Mouse (Mus musculus): Measurements from ENCODE around the gene Prkra.

GRCm38 (mm10) chr2:76675451-76675850 lies 27.6 kb upstream of the Prkra start:
- TF ChIP-seq POLR2A (IDR thresholded peaks at IDR 0.05; ENCODE audit: low read depth, low read length) (no peak), ZC3H11A (IDR thresholded peaks at IDR 0.05; ENCODE audit: low read depth, low read length) (no peak), RAD21 (IDR thresholded peaks at IDR 0.05; ENCODE audit: low read depth, low read length) (no peak), CTCF (conservative IDR thresholded peaks at IDR 0.05 in 1 of 2, IDR thresholded peaks at IDR 0.05 in 1 of 2; ENCODE audit: low read depth in 2 of 2, low read length in 2 of 2) (no peak), TBP (conservative IDR thresholded peaks at IDR 0.05; ENCODE audit: low read depth, low read length) (no peak), USF1 (IDR thresholded peaks at IDR 0.05; ENCODE audit: low read depth, low read length) (no peak), SIN3A (IDR thresholded peaks at IDR 0.05; ENCODE audit: low read length) (no peak), GABPA (IDR thresholded peaks at IDR 0.05; ENCODE audit: insufficient replicate concordance, low read depth, low read length) (no peak), EP300 (IDR thresholded peaks at IDR 0.05; ENCODE audit: low read length) (no peak), POLR2AphosphoS2 (IDR thresholded peaks at IDR 0.05; ENCODE audit: low read depth, low read length) (no peak), MAX (IDR thresholded peaks at IDR 0.05; ENCODE audit: low read length) (no peak), CHD1 (IDR thresholded peaks at IDR 0.05; ENCODE audit: low read depth, low read length) (no peak)

Data from CH12.LX (cell line).